Mouse (Mus musculus) heart, postnatal 25 days (tissue): Measurements from ENCODE around the gene Wdr24. TPM values are rescaled to one million over a fixed set of nuclear protein-coding genes. Genes with fewer than 3 reads are reported as not detected.
"Not testable (repeated sequence)": the region's sequence is repeated elsewhere in the genome, so short reads cannot be mapped to it uniquely, and the experiment has no call there.

Experiments used
- DNase-seq: peaks from one replicate; pipeline ENCODE4 v3.0.0; 2022; ENCODE audit warnings: low spot score
- intact Hi-C: fragments of 180-260 bp; cut with DNase I; formaldehyde crosslinking; loops from one replicate; pipeline ENCODE4 v1.15.1; 2025
- total RNA-seq, 2 experiments: library from RNA; stranded (reverse); gene quantifications; 2 replicates each; pipeline ENCODE4 v1.2.3; 2021

The Wdr24 gene
- total RNA-seq, 2 experiments from 2014 or later: 10.2 to 10.6 TPM

GRCm38 (mm10) chr17:25802825-25803517, 20.5 kb upstream of the Wdr24 start:
- no peak for DNase-seq
- intact Hi-C loops: loop anchor here (10.0 kb wide), 1 partner anchor 328 kb away; no protein-coding TSS in a partner anchor

DNA sequence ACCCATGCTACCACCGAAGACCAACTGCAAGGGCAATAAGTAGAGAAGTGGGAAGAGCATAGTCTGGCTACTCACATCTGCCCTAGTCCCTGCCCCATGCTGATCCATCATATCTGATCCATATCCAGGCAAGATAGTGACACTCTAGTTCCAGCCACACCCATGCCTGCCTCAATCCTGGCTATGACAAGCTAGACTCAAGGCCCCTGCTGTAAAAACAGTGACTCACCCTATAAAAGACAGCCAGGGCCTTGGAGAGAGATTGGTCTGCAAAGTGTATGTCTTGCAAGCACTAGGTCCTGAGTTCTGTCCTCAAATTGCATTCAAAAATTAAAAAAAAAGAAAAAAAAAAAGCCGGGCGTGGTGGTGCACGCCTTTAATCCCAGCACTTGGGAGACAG, 16.9 kb upstream of the Wdr24 start:
- intact Hi-C loops: loop anchor here (10.0 kb wide), 1 partner anchor 332 kb away; no protein-coding TSS in a partner anchor
- no peak for DNase-seq

- intact Hi-C loops: loop anchor here (10.0 kb wide), 1 partner anchor 333 kb away; no protein-coding TSS in a partner anchor
Measured at GRCm38 (mm10) chr17:25807452-25807851, 16.0 kb upstream of the Wdr24 start.

GRCm38 (mm10) chr17:25808028-25808427, 15.4 kb upstream of the Wdr24 start:
- DNase-seq: no peak
- intact Hi-C loops: loop anchor here (10.0 kb wide), 1 partner anchor 333 kb away; no protein-coding TSS in a partner anchor

More at GRCm38 (mm10) chr17:25807452-25807851, 16.0 kb upstream of the Wdr24 start:
- not testable (repeated sequence) for DNase-seq

- DNase-seq: peak; percentile 51
- intact Hi-C loops: loop anchor here (10.0 kb wide), 1 partner anchor 334 kb away; no protein-coding TSS in a partner anchor
Measured at GRCm38 (mm10) chr17:25808789-25809605, 14.4 kb upstream of the Wdr24 start, which contains the start of gene Fbxl16. TSS of gene Fbxl16 (plus strand) at chr17:25809085.

- DNase-seq: no peak
- intact Hi-C loops: loop anchor here (10.0 kb wide), 1 partner anchor 335 kb away; no protein-coding TSS in a partner anchor
Measured at GRCm38 (mm10) chr17:25809606-25810340, 13.7 kb upstream of the Wdr24 start.

GRCm38 (mm10) chr17:25810890-25811289, 12.5 kb upstream of the Wdr24 start:
- intact Hi-C loops: no loop called here
- DNase-seq: no peak

DNA sequence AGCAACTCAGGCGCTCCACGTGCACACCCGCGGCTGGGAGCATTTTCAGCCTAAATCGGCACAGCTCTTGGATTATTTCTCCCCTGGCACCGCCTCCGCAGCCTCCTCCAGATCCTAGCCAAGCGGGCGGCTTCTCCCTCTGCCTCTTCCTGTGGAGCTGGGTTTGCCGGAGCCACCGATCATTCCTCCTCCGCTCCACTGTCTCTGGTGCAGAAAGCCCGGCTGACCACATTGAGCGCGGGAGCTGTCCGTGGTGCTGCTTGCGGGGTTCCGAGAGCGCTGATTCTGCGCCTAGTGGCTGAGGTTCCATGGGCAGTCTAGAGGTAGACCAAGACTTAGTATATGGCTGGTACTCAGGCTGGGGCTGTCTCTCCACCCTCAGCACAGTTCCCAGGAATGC, 10.0 kb upstream of the Wdr24 start:
- DNase-seq: no peak
- intact Hi-C loops: no loop called here

DNA sequence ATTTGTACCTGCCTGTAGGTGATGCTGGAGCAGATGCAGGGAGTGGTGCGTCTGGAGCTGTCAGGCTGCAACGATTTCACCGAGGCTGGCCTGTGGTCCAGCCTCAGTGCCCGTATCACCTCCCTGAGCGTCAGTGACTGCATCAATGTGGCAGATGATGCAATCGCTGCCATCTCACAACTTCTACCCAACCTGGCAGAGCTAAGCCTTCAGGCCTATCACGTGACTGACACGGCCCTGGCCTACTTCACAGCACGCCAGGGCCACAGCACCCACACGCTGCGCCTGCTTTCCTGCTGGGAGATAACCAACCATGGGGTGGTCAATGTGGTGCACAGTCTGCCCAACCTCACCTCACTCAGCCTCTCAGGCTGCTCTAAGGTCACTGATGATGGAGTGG, 5.8 kb upstream of the Wdr24 start:
- intact Hi-C loops: no loop called here

DNA sequence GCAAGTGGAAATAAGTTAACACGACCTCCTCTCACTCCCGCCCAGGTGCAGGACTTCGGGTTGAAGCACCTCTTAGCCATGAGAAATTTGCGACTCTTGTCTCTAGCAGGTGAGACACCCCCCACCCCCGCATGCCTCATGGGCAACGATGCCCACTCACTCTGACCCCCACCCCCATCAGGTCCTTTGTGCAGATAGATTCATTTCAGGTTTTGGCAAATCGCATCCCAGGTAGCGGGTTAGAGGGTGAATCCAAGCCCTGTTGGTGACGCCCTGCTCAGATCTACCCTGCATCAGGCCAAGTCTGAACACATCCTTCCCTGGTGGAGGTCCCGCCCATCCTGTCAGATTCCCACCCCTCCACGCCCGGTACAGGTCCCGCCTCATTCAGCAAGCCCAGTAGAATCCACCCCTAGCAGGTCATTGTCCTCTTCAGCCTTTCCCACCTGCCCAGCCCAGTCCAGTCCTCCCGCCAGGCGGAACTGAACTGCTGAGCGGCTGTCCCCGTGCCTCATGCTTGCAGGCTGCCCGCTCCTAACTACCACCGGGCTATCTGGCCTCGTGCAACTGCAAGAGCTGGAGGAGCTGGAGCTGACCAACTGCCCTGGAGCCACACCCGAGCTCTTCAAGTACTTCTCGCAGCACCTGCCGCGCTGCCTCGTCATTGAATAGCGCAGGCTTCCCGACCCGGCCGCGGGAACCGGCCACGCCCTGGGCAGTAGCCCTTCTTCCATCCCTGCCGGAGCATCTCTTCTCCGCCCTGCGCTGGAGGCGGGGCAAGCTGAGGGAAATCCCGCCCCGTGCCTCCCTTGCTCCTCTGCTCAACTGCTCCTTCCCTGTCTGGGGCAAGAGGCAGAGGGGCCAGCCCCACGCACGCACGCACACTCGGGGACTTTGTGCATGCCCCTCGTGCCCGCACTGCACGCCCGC, 4.3 kb upstream of the Wdr24 start:
- intact Hi-C loops: no loop called here
- DNase-seq: no peak

More for the DNA sequence above, 5.8 kb upstream of the Wdr24 start:
- DNase-seq: no peak

DNA sequence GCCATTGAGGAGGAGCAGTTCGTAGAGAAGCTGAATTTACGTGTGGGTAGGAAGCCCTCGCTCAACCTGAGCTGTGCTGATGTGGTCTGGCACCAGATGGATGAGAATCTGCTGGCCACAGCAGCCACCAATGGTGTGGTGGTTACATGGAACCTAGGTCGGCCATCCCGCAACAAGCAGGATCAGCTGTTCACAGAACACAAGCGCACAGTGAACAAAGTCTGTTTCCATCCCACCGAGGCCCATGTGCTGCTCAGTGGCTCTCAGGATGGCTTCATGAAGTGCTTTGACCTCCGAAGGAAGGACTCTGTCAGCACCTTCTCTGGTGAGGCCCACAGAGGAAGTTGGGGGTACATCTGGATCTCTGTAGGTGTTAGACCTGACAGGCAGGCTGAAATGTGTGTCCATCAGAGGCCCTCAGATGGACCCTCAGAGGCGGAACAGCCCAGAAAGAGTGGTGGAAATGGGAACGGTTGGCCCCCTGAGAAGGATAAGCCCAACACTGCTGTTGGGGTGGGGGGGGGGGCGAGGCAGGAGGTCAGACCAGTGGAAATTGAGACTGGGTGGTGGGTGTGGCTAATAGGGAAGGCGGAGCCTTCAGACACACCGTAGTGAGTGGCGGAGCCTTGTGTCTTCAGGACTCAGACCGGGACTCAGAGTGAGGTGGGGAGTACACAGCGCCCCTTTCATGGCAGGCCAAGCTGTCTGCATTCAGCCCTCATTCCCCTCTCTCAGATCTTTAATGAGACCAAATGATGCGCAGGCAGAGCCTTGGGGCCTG, 1.1 kb downstream of the Wdr24 start:
- no peak for DNase-seq
- intact Hi-C loops: no loop called here

DNA sequence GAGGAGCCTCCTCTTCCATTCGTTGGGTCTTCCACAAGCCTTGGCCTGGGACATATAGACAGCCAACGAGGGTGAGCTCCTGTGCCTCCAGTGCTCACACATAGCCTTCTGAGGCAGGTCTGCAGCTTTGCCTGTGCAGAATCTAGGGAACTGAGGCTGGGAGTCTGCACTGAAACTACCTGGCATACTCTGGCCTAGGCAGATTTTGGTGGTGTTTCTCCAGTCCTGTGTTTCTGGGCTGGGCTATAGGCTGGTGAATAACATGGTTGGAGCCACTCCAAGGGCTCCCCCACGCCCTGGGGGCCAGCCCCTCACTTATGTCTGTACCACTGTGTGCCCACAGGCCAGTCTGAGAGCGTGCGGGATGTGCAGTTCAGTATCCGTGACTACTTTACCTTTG, 1.9 kb downstream of the Wdr24 start:
- intact Hi-C loops: no loop called here

GRCm38 (mm10) chr17:25825984-25826570, 2.6 kb downstream of the Wdr24 start:
- intact Hi-C loops: no loop called here
- no peak for DNase-seq

More for the DNA sequence above, 1.9 kb downstream of the Wdr24 start:
- DNase-seq: no peak

GRCm38 (mm10) chr17:25827011-25827410, 3.6 kb downstream of the Wdr24 start:
- intact Hi-C loops: no loop called here

DNA sequence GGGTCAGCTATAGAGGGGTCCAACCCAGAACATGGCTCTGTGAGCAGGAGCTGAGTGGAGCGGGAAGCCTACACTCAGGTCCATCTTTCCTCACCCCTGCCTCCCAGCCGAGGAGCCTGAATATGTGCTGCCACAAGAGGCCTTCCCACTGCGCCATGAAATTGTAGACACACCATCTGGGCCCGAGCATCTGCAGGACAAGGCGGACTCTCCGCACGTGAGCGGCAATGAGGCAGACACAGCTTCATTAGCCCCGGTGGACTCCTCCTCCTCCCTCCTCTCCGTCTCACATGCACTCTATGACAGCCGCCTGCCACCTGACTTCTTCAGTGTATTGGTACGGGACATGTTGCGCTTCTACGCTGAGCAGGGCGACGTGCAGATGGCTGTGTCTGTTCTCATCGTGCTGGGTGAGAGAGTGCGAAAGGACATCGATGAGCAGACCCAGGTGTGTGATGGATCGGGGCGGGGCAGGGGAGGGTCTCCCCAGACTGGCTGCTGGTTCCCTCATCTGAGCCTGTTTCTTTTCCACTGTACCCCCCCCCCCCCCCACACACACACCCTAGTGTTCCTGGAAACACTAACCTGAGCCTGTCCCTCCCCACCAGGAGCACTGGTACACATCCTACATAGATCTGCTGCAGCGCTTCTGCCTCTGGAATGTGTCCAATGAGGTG, 4.3 kb downstream of the Wdr24 start:
- intact Hi-C loops: no loop called here
- no peak for DNase-seq

More at GRCm38 (mm10) chr17:25827011-25827410, 3.6 kb downstream of the Wdr24 start:
- DNase-seq: no peak

- intact Hi-C loops: no loop called here
- no peak for DNase-seq
Measured at GRCm38 (mm10) chr17:25828223-25828594, 4.8 kb downstream of the Wdr24 start.
